Mouse (Mus musculus) small intestine, adult 2 months (tissue): ENCODE measurements around the gene Rccd1.

Experiments used
- CTCF ChIP-seq: fragments of 200-500 bp; IDR thresholded peaks from 2 replicates; pipeline ENCODE4 v1.5.1; 2012; ENCODE audit warnings: low read depth, mild to moderate bottlenecking, control low read depth, inconsistent platforms, low read length, moderate library complexity, mixed read lengths; ENCODE audit not compliant: insufficient replicate concordance, insufficient read length; ENCODE audit errors: extremely low read depth
- POLR2A ChIP-seq: fragments of 200-500 bp; IDR thresholded peaks from 2 replicates; pipeline ENCODE4 v1.6.1; 2012; ENCODE audit warnings: low read depth, mild to moderate bottlenecking, control low read depth, inconsistent platforms, low read length, moderate library complexity

GRCm38 (mm10) chr7:80283226-80283918 is 40.9 kb downstream of the Rccd1 start:
- TF ChIP-seq POLR2A (no peak), CTCF (no peak)
